Mouse (Mus musculus) embryonic facial prominence, embryonic 15.5 days (tissue): ENCODE data around the gene Foxa3. TPM values are rescaled to one million over a fixed set of nuclear protein-coding genes. Genes with fewer than 3 reads are reported as not detected.

ENCODE experiments used
- ATAC-seq: fragments of 200-750 bp; cut with Nextera tagmentation; 2 replicates; pipeline ENCODE4 v1.8.0; 2017; ENCODE audit warnings: low read depth, moderate TSS enrichment; ENCODE audit not compliant: insufficient number of reproducible peaks, low FRiP score, low TSS enrichment
- H3K27ac ChIP-seq: fragments of 300-500 bp; sonication (generic); replicated peaks from 2 replicates; pipeline ENCODE4 v1.5.1; 2015; ENCODE audit warnings: mild to moderate bottlenecking, inconsistent platforms
- H3K27me3 ChIP-seq: fragments of 300-500 bp; sonication (generic); 2 replicates; pipeline ENCODE4 v1.6.1; 2015; ENCODE audit warnings: inconsistent platforms
- H3K36me3 ChIP-seq: fragments of 300-500 bp; sonication (generic); 2 replicates; pipeline ENCODE4 v1.6.1; 2015; ENCODE audit warnings: mild to moderate bottlenecking, inconsistent platforms
- H3K4me1 ChIP-seq: fragments of 300-500 bp; sonication (generic); 2 replicates; pipeline ENCODE4 v1.6.1; 2015; ENCODE audit warnings: inconsistent platforms
- H3K4me2 ChIP-seq: fragments of 300-500 bp; sonication (generic); replicated peaks from 2 replicates; pipeline ENCODE4 v1.6.1; 2015; ENCODE audit warnings: mild to moderate bottlenecking, inconsistent platforms
- H3K4me3 ChIP-seq: fragments of 300-500 bp; sonication (generic); replicated peaks from 2 replicates; pipeline ENCODE4 v1.5.1; 2015; ENCODE audit warnings: mild to moderate bottlenecking, inconsistent platforms
- H3K9ac ChIP-seq: fragments of 300-500 bp; sonication (generic); 2 replicates; pipeline ENCODE4 v1.6.1; 2015; ENCODE audit warnings: inconsistent platforms
- H3K9me3 ChIP-seq: fragments of 300-500 bp; sonication (generic); replicated peaks from 2 replicates; pipeline ENCODE4 v1.6.1; 2016; ENCODE audit warnings: inconsistent platforms
- WGBS: fragments of 180-500 bp; shearing (Covaris S2); methylation state at CpG from one replicate; pipeline ENCODE4 v1.1.7; 2015; 5-methylcytosine and 5-hydroxymethylcytosine counted together
- polyA plus RNA-seq: library from polyadenylated mRNA; unstranded; fragments of >200 nt; fragmentation: Nextera tagmentation; extraction: Ambion mirVana; gene quantifications from 2 replicates; pipeline ENCODE4 v1.2.1, GENCODE M21; 2015

Foxa3 gene
- polyA plus RNA-seq, 1 experiment from 2014 or later: 1.3 TPM

GRCm38 (mm10) chr7:19005417-19006121, 17.8 kb downstream of the Foxa3 start:
- Histone ChIP-seq H3K9me3 (no peaks in the 10 kb centered on the region), H3K36me3 (peaks cover 22% of the 10 kb centered on the region), H3K4me3 (peak overlapping the region; percentile 68), H3K4me2 (peak overlapping the region; percentile 97), H3K9ac (peak overlapping the region; percentile 79; the same call in 1 of the 2 replicates), H3K27ac (no peak overlapping the region), H3K4me1 (peaks cover 61% of the 10 kb centered on the region), H3K27me3 (no peaks in the 10 kb centered on the region)
- no peak for ATAC-seq
- 73% methylated on average over 34 of the region's 34 CpGs for WGBS

- Histone ChIP-seq H3K36me3 (peaks cover 22% of the 10 kb centered on the region), H3K4me3 (peak overlapping the region; percentile 68), H3K9me3 (no peaks in the 10 kb centered on the region), H3K4me2 (peak overlapping the region; percentile 97), H3K9ac (peak overlapping the region; percentile 79), H3K27ac (peak overlapping the region; percentile 95), H3K4me1 (peaks cover 67% of the 10 kb centered on the region), H3K27me3 (no peaks in the 10 kb centered on the region)
- under 1% methylated on average over 34 of the region's 34 CpGs for WGBS
- no peak for ATAC-seq
Measured at GRCm38 (mm10) chr7:19004631-19005079, 18.7 kb downstream of the Foxa3 start.

- peak within 1 kb of the TSS; percentile 68 for H3K4me3 ChIP-seq
- H3K4me2 ChIP-seq: peak within 1 kb of the TSS; percentile 97
- H3K27me3 ChIP-seq: no peaks in the 10 kb centered on the region
- peak; percentile 76 for ATAC-seq
- peak within 1 kb of the TSS; percentile 79 for H3K9ac ChIP-seq
- H3K27ac ChIP-seq: peak within 1 kb of the TSS; percentile 95
- peaks cover 67% of the 10 kb centered on the region for H3K4me1 ChIP-seq
- H3K36me3 ChIP-seq: peaks cover 22% of the 10 kb centered on the region
- no peaks in the 10 kb centered on the region for H3K9me3 ChIP-seq
- under 1% methylated on average over 89 of the region's 90 CpGs for WGBS
Measured at GRCm38 (mm10) chr7:19003902-19004630, 19.3 kb downstream of the Foxa3 start, which contains the start of gene Irf2bp1. Gene Irf2bp1 (plus strand): TSS chr7:19004044.

- Histone ChIP-seq H3K4me3 (peak overlapping the region; percentile 44), H3K4me1 (peaks cover 67% of the 10 kb centered on the region), H3K9ac (peak overlapping the region; percentile 48), H3K9me3 (no peaks in the 10 kb centered on the region), H3K36me3 (peaks cover 22% of the 10 kb centered on the region), H3K27me3 (no peaks in the 10 kb centered on the region), H3K27ac (peak overlapping the region; percentile 78), H3K4me2 (peak overlapping the region; percentile 61)
- peak; percentile 56 for ATAC-seq
- 2% methylated on average over 17 of the region's 17 CpGs for WGBS
Measured at GRCm38 (mm10) chr7:19002848-19003498, 20.4 kb downstream of the Foxa3 start.

GRCm38 (mm10) chr7:19002115-19002514, 21.2 kb downstream of the Foxa3 start:
- Histone ChIP-seq H3K9me3 (no peaks in the 10 kb centered on the region), H3K36me3 (peaks cover 22% of the 10 kb centered on the region), H3K9ac (no peak overlapping the region; the same call in 1 of the 2 replicates), H3K4me1 (peaks cover 62% of the 10 kb centered on the region), H3K27me3 (no peaks in the 10 kb centered on the region), H3K4me3 (peak overlapping the region; percentile 44), H3K4me2 (peak overlapping the region; percentile 61), H3K27ac (peak overlapping the region; percentile 78)
- ATAC-seq: no peak
- 23% methylated on average over 4 of the region's 4 CpGs for WGBS

- ATAC-seq: no peak
- Histone ChIP-seq H3K9me3 (no peaks in the 10 kb centered on the region), H3K27ac (peak overlapping the region; percentile 78), H3K4me3 (no peak overlapping the region), H3K36me3 (peaks cover 18% of the 10 kb centered on the region), H3K4me2 (0 out of 2 replicates have a peak overlapping the region, but pooled peaks have one; percentile 61), H3K27me3 (no peaks in the 10 kb centered on the region), H3K4me1 (peaks cover 58% of the 10 kb centered on the region), H3K9ac (no peak overlapping the region)
- 82% methylated on average over 3 of the region's 3 CpGs for WGBS
Measured at GRCm38 (mm10) chr7:19001807-19002085, 21.6 kb downstream of the Foxa3 start.

GRCm38 (mm10) chr7:19001066-19001806, 22.1 kb downstream of the Foxa3 start:
- H3K4me1 ChIP-seq: peaks cover 54% of the 10 kb centered on the region
- H3K4me2 ChIP-seq: peak overlapping the region; percentile 61
- peak overlapping the region; percentile 78 for H3K27ac ChIP-seq
- 0 out of 2 replicates have a peak overlapping the region, but pooled peaks have one; percentile 22 for H3K9ac ChIP-seq
- no peaks in the 10 kb centered on the region for H3K9me3 ChIP-seq
- 36% methylated on average over 18 of the region's 18 CpGs for WGBS
- H3K4me3 ChIP-seq: peak overlapping the region; percentile 38
- ATAC-seq: no peak
- no peaks in the 10 kb centered on the region for H3K27me3 ChIP-seq
- peaks cover 17% of the 10 kb centered on the region for H3K36me3 ChIP-seq

- 52% methylated on average over 10 of the region's 10 CpGs for WGBS
Measured at GRCm38 (mm10) chr7:19000421-19000820, 22.9 kb downstream of the Foxa3 start.

GRCm38 (mm10) chr7:18998835-18999234, 24.5 kb downstream of the Foxa3 start:
- H3K4me2 ChIP-seq: no peak overlapping the region
- H3K27ac ChIP-seq: no peak overlapping the region
- no peak overlapping the region for H3K4me3 ChIP-seq
- no peak overlapping the region for H3K9ac ChIP-seq
- H3K4me1 ChIP-seq: peaks cover 44% of the 10 kb centered on the region
- 38% methylated on average over 9 of the region's 9 CpGs for WGBS
- no peak for ATAC-seq
- no peaks in the 10 kb centered on the region for H3K9me3 ChIP-seq
- peaks cover 7% of the 10 kb centered on the region for H3K36me3 ChIP-seq
- no peaks in the 10 kb centered on the region for H3K27me3 ChIP-seq

More at GRCm38 (mm10) chr7:19000421-19000820, 22.9 kb downstream of the Foxa3 start:
- Histone ChIP-seq H3K27ac (peak overlapping the region; percentile 31; the same call in 1 of the 2 replicates), H3K27me3 (no peaks in the 10 kb centered on the region), H3K4me3 (peak overlapping the region; percentile 38), H3K4me1 (peaks cover 49% of the 10 kb centered on the region), H3K36me3 (peaks cover 12% of the 10 kb centered on the region), H3K9me3 (no peaks in the 10 kb centered on the region), H3K4me2 (peak overlapping the region; percentile 61), H3K9ac (no peak overlapping the region)
- ATAC-seq: no peak

- Histone ChIP-seq H3K27ac (no peak overlapping the region), H3K4me3 (peak overlapping the region; percentile 56), H3K9me3 (no peaks in the 10 kb centered on the region), H3K36me3 (peaks cover 7% of the 10 kb centered on the region), H3K27me3 (peaks cover 8% of the 10 kb centered on the region; the same call in 1 of the 2 replicates), H3K4me1 (peaks cover 39% of the 10 kb centered on the region), H3K4me2 (peak overlapping the region; percentile 89; the same call in 1 of the 2 replicates), H3K9ac (no peak overlapping the region)
- 85% methylated on average over 5 of the region's 5 CpGs for WGBS
- ATAC-seq: no peak
Measured at GRCm38 (mm10) chr7:18993036-18993435, 30.3 kb downstream of the Foxa3 start.
